Mouse (Mus musculus): Measurements from ENCODE around the gene Krtcap2.

- TF ChIP-seq CTCF (IDR thresholded peaks at IDR 0.05) (no peak), EP300 (IDR thresholded peaks at IDR 0.05) (no peak)
These were observed 35.6 kb upstream of the Krtcap2 start for GRCm38 (mm10) chr3:89210162-89210561.
